ENCODE assay signal across 22 mouse cellular contexts in the genomic region with DNA sequence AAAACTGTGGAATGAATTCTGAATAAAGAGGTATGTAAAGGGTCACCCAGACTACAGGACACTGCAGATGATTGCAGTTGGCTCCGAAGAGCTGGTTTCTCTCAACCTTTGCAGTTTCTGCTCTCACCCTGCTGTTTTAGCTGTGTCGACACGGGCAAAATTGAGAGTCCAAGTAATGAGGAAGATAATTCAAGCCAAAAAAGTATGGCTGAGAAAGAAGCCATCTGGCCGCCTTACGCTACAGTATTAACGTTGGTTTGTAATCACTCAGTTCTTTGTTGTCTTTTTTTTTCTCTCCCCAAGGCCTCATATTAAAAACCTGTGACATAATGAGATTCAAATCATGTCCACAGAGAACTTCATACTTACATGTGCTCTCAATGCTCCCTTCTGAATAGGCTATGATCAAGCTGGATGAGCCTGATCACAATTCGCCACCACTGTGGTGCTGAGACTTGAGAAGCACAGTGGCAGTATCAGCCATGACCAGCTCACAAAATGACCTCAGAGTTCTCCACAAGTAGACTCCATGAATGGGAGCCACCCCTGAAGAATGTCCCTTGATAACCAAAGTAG.
A peak's percentile ranks its signal among the peaks of the same experiment; 100 is the strongest.
DNase-seq lines count a peak whose midpoint lies in the region; ATAC-seq and TF ChIP-seq lines count a peak whose summit lies in the region.
"Had no signal": no experiment of that assay in that cellular context is flagged by ENCODE, and none has a peak within 500 bp of the region (broad histone marks: within the 10 kb centered on the region; RNA-seq: fewer than 3 reads in every experiment).

No protein-coding gene starts in this region.

- no peak overlapping the region for H3K27ac ChIP-seq in heart, adult 2 months
- 0 out of 2 replicates have a peak overlapping the region, but pooled peaks have one; percentile 38 for H3K27ac ChIP-seq in lung, embryonic 14.5 days (ENCODE audit: low read depth)
- H3K27ac ChIP-seq: limb, embryonic 12.5 days had no signal

- no peak for TF ChIP-seq POLR2A in heart, adult 2 months (IDR thresholded peaks at IDR 0.05; ENCODE audit: insufficient read depth, low read depth, low read length)

- TF ChIP-seq CTCF in heart, adult 2 months (IDR thresholded peaks at IDR 0.05), result no peak
- no peak for TF ChIP-seq CTCF in lung, embryonic 14.5 days (IDR thresholded peaks at IDR 0.05; ENCODE audit: low read depth)

- no peak overlapping the region for H3K4me2 ChIP-seq in lung, embryonic 14.5 days
- H3K4me2 ChIP-seq: heart, embryonic 11.5 days; limb, embryonic 12.5 days; liver, embryonic 11.5 days had no signal

- no peak overlapping the region for H3K9ac ChIP-seq in heart, adult 2 months (ENCODE audit: low read depth, low read length)
- no peak overlapping the region for H3K9ac ChIP-seq in lung, embryonic 14.5 days
- H3K9ac ChIP-seq: limb, embryonic 12.5 days; liver, postnatal 0 days had no signal

- H3K27me3 ChIP-seq in heart, adult 2 months (ENCODE audit: control insufficient read depth, insufficient read depth, low read length), result no peaks in the 10 kb centered on the region
- no peaks in the 10 kb centered on the region for H3K27me3 ChIP-seq in lung, embryonic 14.5 days (ENCODE audit: insufficient read depth, low read length)
- H3K27me3 ChIP-seq: limb, embryonic 12.5 days; megakaryocyte, embryonic 14.5 days had no signal

- intact Hi-C loops in heart, adult 2 months (cut with DNase I), result no loop called here

- H3K9me3 ChIP-seq in lung, embryonic 14.5 days (ENCODE audit: low read depth, low read length), result no peaks in the 10 kb centered on the region; the same call in 1 of the 2 replicates

- ATAC-seq in lung, embryonic 14.5 days (ENCODE audit: insufficient read depth), result no peak
- ATAC-seq: activated CD4-positive, CD25-positive, alpha-beta regulatory T cell, adult 4 months; liver, postnatal 0 days; midbrain, embryonic 16.5 days had no signal

- no peaks in the 10 kb centered on the region for H3K79me2 ChIP-seq in heart, adult 2 months (replicated peaks; ENCODE audit: control insufficient read depth, insufficient read depth, low read length)

- no peak overlapping the region for H3K4me3 ChIP-seq in heart, adult 2 months
- H3K4me3 ChIP-seq in lung, embryonic 14.5 days (ENCODE audit: low read depth, low read length), result no peak overlapping the region
- H3K4me3 ChIP-seq: limb, embryonic 12.5 days; megakaryocyte, embryonic 14.5 days had no signal

- TF ChIP-seq EP300 in heart, adult 2 months (IDR thresholded peaks at IDR 0.05; ENCODE audit: insufficient read depth, low read depth, low read length), result no peak

- peak; percentile 26 to 30 for DNase-seq in cerebellum, adult 18-20 months
- DNase-seq in cerebellum, adult 8-10 months, result no peak
- peak; percentile 52 for DNase-seq in heart, adult 11 months
- DNase-seq in heart, adult 2 months, result no peak
- no peak for DNase-seq in lung, embryonic 14.5 days
- DNase-seq in lung, adult 18-20 months, result no peak
- DNase-seq in brain, embryonic 18.5 days (ENCODE audit: low read depth, low spot score), result peak; percentile 26
- DNase-seq in left cerebral cortex, adult 18-20 months (ENCODE audit: low spot score in 2 of 2), result no peak
- DNase-seq: adrenal gland, adult 8-10 months; kidney, adult 2 months; kidney, postnatal 14 days; layer of hippocampus, postnatal 36 days; liver, postnatal 0 days; lung, postnatal 36 days; right cerebral cortex, postnatal 14 days; spleen, adult 18-20 months had no signal

- H3K4me1 ChIP-seq in heart, adult 2 months (ENCODE audit: control insufficient read depth, insufficient read depth, low read length), result no peaks in the 10 kb centered on the region
- H3K4me1 ChIP-seq in lung, embryonic 14.5 days (ENCODE audit: insufficient read depth), result no peaks in the 10 kb centered on the region
- H3K4me1 ChIP-seq: megakaryocyte, embryonic 14.5 days had no signal

- WGBS in heart, adult 2 months, result 78% methylated on average over 7 of the region's 7 CpGs
- WGBS in lung, embryonic 14.5 days, result 71% methylated on average over 7 of the region's 7 CpGs

- H3K36me3 ChIP-seq in heart, adult 2 months (ENCODE audit: control insufficient read depth, insufficient read depth, low read length), result no peaks in the 10 kb centered on the region
- no peaks in the 10 kb centered on the region for H3K36me3 ChIP-seq in lung, embryonic 14.5 days (ENCODE audit: insufficient read depth)
- H3K36me3 ChIP-seq: limb, embryonic 12.5 days had no signal

Comparison
In these comparisons a context has a peak if more than half of its experiments do, and no peak if none do; other contexts are left out.
1. DNase-seq: peak in cerebellum, adult 18-20 months (2 of 2), heart, adult 11 months (single experiment) and brain, embryonic 18.5 days (single experiment); none in cerebellum, adult 8-10 months (single experiment), heart, adult 2 months (0 of 2), lung, embryonic 14.5 days (single experiment), lung, adult 18-20 months (0 of 2) and left cerebral cortex, adult 18-20 months (0 of 2).